Mouse (Mus musculus) intestine, postnatal 0 days (tissue): ENCODE data around the gene Myl10. TPM values are rescaled to one million over a fixed set of nuclear protein-coding genes. Genes with fewer than 3 reads are reported as not detected.
"Not testable (repeated sequence)": the region's sequence is repeated elsewhere in the genome, so short reads cannot be mapped to it uniquely, and the experiment has no call there.

Experiments used
- ATAC-seq: fragments of 200-750 bp; cut with Nextera tagmentation; 2 replicates; pipeline ENCODE4 v1.8.0; 2017; ENCODE audit warnings: mild to moderate bottlenecking, moderate TSS enrichment, moderate library complexity
- H3K27ac ChIP-seq: fragments of 300-500 bp; sonication (generic); 2 replicates; pipeline ENCODE4 v1.5.1; 2014; ENCODE audit warnings: mild to moderate bottlenecking, low read depth, low read length, moderate library complexity
- H3K27me3 ChIP-seq: fragments of 300-500 bp; sonication (generic); replicated peaks from 2 replicates; pipeline ENCODE4 v1.6.1; 2014; ENCODE audit warnings: low read length, mixed read lengths; ENCODE audit not compliant: control insufficient read depth, insufficient read depth
- H3K36me3 ChIP-seq: fragments of 300-500 bp; sonication (generic); 2 replicates; pipeline ENCODE4 v1.6.1; 2014; ENCODE audit warnings: mild to moderate bottlenecking, moderate library complexity; ENCODE audit not compliant: control insufficient read depth, insufficient read depth
- H3K4me1 ChIP-seq: fragments of 300-500 bp; sonication (generic); replicated peaks from 2 replicates; pipeline ENCODE4 v1.6.1; 2014; ENCODE audit warnings: antibody characterized with exemption, low read length, mixed read lengths; ENCODE audit not compliant: control insufficient read depth, insufficient read depth
- H3K4me2 ChIP-seq: fragments of 300-500 bp; sonication (generic); replicated peaks from 2 replicates; pipeline ENCODE4 v1.6.1; 2014; ENCODE audit warnings: low read depth, mild to moderate bottlenecking, moderate library complexity
- H3K4me3 ChIP-seq: fragments of 300-500 bp; sonication (generic); 2 replicates; pipeline ENCODE4 v1.5.1; 2014; ENCODE audit warnings: low read depth, low read length
- H3K9ac ChIP-seq: fragments of 300-500 bp; sonication (generic); 2 replicates; pipeline ENCODE4 v1.6.1; 2014; ENCODE audit warnings: mild to moderate bottlenecking, low read depth, low read length
- H3K9me3 ChIP-seq: fragments of 300-500 bp; sonication (generic); 2 replicates; pipeline ENCODE4 v1.6.1; 2016; ENCODE audit warnings: mixed run types; ENCODE audit not compliant: control insufficient read depth
- CTCF ChIP-seq: sonication (generic); IDR thresholded peaks from 2 replicates; pipeline ENCODE4 v1.5.1; 2016; ENCODE audit warnings: low read depth, mild to moderate bottlenecking, control low read depth, antibody characterized with exemption, moderate library complexity
- WGBS: fragments of 180-500 bp; shearing (Covaris S2); extraction: QIAGEN DNeasy Blood & Tissue Kit; methylation state at CpG from one replicate; pipeline ENCODE4 v1.1.7; 2014; 5-methylcytosine and 5-hydroxymethylcytosine counted together
- polyA plus RNA-seq: library from polyadenylated mRNA; unstranded; fragments of >200 nt; fragmentation: Nextera tagmentation; extraction: Ambion mirVana; gene quantifications from 2 replicates; pipeline ENCODE4 v1.2.1, GENCODE M21; 2015

Gene Myl10
- polyA plus RNA-seq, 1 experiment from 2014 or later = not detected

- Histone ChIP-seq H3K4me1 (no peaks in the 10 kb centered on the region), H3K4me3 (no peak overlapping the region), H3K9ac (no peak overlapping the region), H3K27ac (no peak overlapping the region), H3K27me3 (no peaks in the 10 kb centered on the region), H3K4me2 (no peak overlapping the region), H3K36me3 (no peaks in the 10 kb centered on the region), H3K9me3 (no peaks in the 10 kb centered on the region)
- WGBS = 76% methylated on average over 5 of the region's 5 CpGs
- ATAC-seq = no peak
- TF ChIP-seq CTCF = no peak
These were observed 28.6 kb downstream of the Myl10 start for GRCm38 (mm10) chr5:136721596-136721995.

DNA sequence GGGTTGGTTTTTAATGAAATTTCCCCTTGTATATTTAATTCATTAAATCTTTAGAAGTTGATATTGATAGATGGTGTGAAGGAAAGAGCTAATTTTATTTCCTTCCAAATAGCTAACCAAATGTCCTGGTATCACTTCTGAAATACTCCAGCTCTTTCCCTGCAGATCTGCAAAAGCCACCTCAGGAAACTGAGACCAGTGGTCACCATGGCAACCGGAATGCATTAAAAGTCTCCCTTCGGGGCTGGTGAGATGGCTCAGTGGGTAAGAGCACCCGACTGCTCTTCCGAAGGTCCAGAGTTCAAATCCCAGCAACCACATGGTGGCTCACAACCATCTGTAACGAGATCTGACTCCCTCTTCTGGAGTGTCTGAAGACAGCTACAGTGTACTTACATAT is 33.3 kb downstream of the Myl10 start:
- not testable (repeated sequence) for H3K4me1 ChIP-seq, H3K9ac ChIP-seq, H3K27ac ChIP-seq, H3K4me3 ChIP-seq, H3K4me2 ChIP-seq, ATAC-seq, H3K36me3 ChIP-seq, H3K27me3 ChIP-seq, H3K9me3 ChIP-seq
- 88% methylated on average over 4 of the region's 5 CpGs for WGBS

- no peak for ATAC-seq
- no peaks in the 10 kb centered on the region for H3K4me1 ChIP-seq
These were observed 46.0 kb downstream of the Myl10 start for GRCm38 (mm10) chr5:136738918-136739317.

DNA sequence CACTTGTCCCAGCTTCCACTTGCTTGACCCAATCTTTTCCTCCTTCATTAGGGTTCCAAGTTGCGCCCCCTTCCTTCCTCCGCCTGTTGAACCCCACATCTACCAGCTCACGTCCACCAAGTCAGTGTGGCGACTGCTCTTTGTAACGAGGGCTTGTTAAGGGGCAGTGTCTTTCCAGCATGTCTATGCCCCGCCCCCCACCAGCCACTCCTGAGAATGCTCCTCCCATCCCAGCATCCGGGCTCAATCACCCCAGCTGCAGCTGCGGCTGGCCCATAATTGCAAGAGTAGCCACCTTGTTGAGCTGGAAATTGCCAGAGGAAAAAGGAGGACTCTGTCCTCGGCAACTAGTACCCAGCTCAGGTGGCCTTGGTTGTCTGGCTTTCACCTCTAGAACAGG is 53.6 kb downstream of the Myl10 start:
- no peaks in the 10 kb centered on the region for H3K4me1 ChIP-seq
- no peak for ATAC-seq
- no peak overlapping the region for H3K4me3 ChIP-seq
- H3K4me2 ChIP-seq = no peak overlapping the region
- TF ChIP-seq CTCF = no peak
- no peak overlapping the region for H3K27ac ChIP-seq
- H3K9ac ChIP-seq = no peak overlapping the region
- H3K36me3 ChIP-seq = no peaks in the 10 kb centered on the region
- WGBS = 65% methylated on average over 9 of the region's 9 CpGs
- H3K27me3 ChIP-seq = no peaks in the 10 kb centered on the region
- H3K9me3 ChIP-seq = peaks cover 13% of the 10 kb centered on the region; the same call in 1 of the 2 replicates

More at GRCm38 (mm10) chr5:136738918-136739317, 46.0 kb downstream of the Myl10 start:
- no peak for TF ChIP-seq CTCF
- Histone ChIP-seq H3K9me3 (no peaks in the 10 kb centered on the region), H3K36me3 (no peaks in the 10 kb centered on the region), H3K27me3 (no peaks in the 10 kb centered on the region), H3K4me3 (no peak overlapping the region), H3K4me2 (no peak overlapping the region), H3K9ac (no peak overlapping the region), H3K27ac (no peak overlapping the region)
- WGBS = 65% methylated on average over 6 of the region's 6 CpGs

Other genes starting within 250 kb of the Myl10 start
- gene Cux1, start 125.7 kb upstream of the Myl10 start, polyA plus RNA-seq = 29.4 and 31.2 TPM in 2 replicates
- 2.2 and 2.7 TPM in 2 replicates for gene Col26a1, start 190.1 kb downstream of the Myl10 start, polyA plus RNA-seq
- gene Ift22, start 215.0 kb downstream of the Myl10 start, polyA plus RNA-seq = 24.7 and 25.2 TPM in 2 replicates